Mouse (Mus musculus) midbrain, postnatal 0 days (tissue): Measurements from ENCODE around the gene Itgal. TPM values are rescaled to one million over a fixed set of nuclear protein-coding genes. Genes with fewer than 3 reads are reported as not detected.

Source experiments
- ATAC-seq: fragments of 200-750 bp; cut with Nextera tagmentation; 2 replicates; pipeline ENCODE4 v1.8.0; 2017; ENCODE audit warnings: moderate number of reproducible peaks, mild to moderate bottlenecking, moderate TSS enrichment, moderate library complexity; ENCODE audit not compliant: low FRiP score
- DNase-seq: peaks from one replicate; pipeline ENCODE4 v3.0.0-alpha.2; 2015; ENCODE audit warnings: low spot score
- H3K27ac ChIP-seq: fragments of 300-500 bp; sonication (generic); 2 replicates; pipeline ENCODE4 v1.5.1; 2014; ENCODE audit warnings: low read depth, mild to moderate bottlenecking, low read length, mixed read lengths
- H3K27me3 ChIP-seq: fragments of 300-500 bp; sonication (generic); 2 replicates; pipeline ENCODE4 v1.6.1; 2014; ENCODE audit warnings: low read length, control low read depth, mixed read lengths; ENCODE audit not compliant: insufficient read depth
- H3K36me3 ChIP-seq: fragments of 300-500 bp; sonication (generic); 2 replicates; pipeline ENCODE4 v1.6.1; 2014; ENCODE audit warnings: low read length, control low read depth, mixed read lengths; ENCODE audit not compliant: insufficient read depth
- H3K4me1 ChIP-seq: fragments of 300-500 bp; sonication (generic); 2 replicates; pipeline ENCODE4 v1.6.1; 2014; ENCODE audit warnings: mild to moderate bottlenecking, control low read depth, antibody characterized with exemption, low read length, mixed read lengths; ENCODE audit not compliant: insufficient read depth
- H3K4me2 ChIP-seq: fragments of 300-500 bp; sonication (generic); 2 replicates; pipeline ENCODE4 v1.6.1; 2014; ENCODE audit warnings: low read depth, mild to moderate bottlenecking, low read length, mixed read lengths; ENCODE audit not compliant: poor library complexity, severe bottlenecking
- H3K4me3 ChIP-seq: fragments of 300-500 bp; sonication (generic); 2 replicates; pipeline ENCODE4 v1.5.1; 2014; ENCODE audit warnings: low read depth, mild to moderate bottlenecking, low read length, moderate library complexity
- H3K9ac ChIP-seq: fragments of 300-500 bp; sonication (generic); replicated peaks from 2 replicates; pipeline ENCODE4 v1.6.1; 2014; ENCODE audit warnings: mild to moderate bottlenecking, low read length, moderate library complexity, mixed read lengths; ENCODE audit not compliant: poor library complexity, severe bottlenecking
- H3K9me3 ChIP-seq: fragments of 300-500 bp; sonication (generic); 2 replicates; pipeline ENCODE4 v1.6.1; 2016; ENCODE audit warnings: low read length, control low read depth
- CTCF ChIP-seq: IDR thresholded peaks from 2 replicates; pipeline ENCODE4 v1.5.1; 2016; ENCODE audit warnings: antibody characterized with exemption, mild to moderate bottlenecking
- WGBS: fragments of 180-500 bp; shearing (Covaris S2); extraction: QIAGEN DNeasy Blood & Tissue Kit; methylation state at CpG from one replicate; pipeline ENCODE4 v1.1.7; 2014; 5-methylcytosine and 5-hydroxymethylcytosine counted together
- polyA plus RNA-seq: library from polyadenylated mRNA; unstranded; fragments of >200 nt; fragmentation: Nextera tagmentation; extraction: Ambion mirVana; gene quantifications from 2 replicates; pipeline ENCODE4 v1.2.1, GENCODE M21; 2015
- total RNA-seq: library from RNA; depleted of rRNA; stranded (reverse); fragments of >200 nt; gene quantifications from 2 replicates; pipeline ENCODE4 v1.2.3, GENCODE M21; 2014

The Itgal gene
- total and polyA plus RNA-seq, 2 experiments from 2014 or later = 0.22 to 0.49 TPM

DNA sequence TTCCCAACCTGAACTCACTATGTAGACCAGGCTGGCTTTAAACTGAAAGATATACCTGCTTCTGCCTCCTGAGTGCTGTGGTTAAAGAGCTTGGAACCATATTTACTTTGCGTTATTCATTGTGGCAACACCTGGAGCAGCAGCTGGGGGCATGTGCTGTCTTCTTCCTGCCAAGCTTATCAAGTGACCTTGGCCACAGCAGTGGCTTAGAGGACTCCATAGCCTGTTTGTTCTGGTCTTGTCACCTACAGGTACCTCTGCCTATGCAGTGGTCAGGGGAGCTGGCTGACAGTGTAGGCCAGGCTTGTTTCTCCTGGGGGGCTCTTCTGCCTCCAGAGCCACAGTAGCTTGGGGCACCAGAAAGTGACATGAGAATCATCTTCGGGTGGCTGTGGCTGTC lies 12.4 kb downstream of the Itgal start:
- H3K4me1 ChIP-seq = no peaks in the 10 kb centered on the region
- no peaks in the 10 kb centered on the region for H3K36me3 ChIP-seq
- no peak overlapping the region for H3K4me3 ChIP-seq
- ATAC-seq (no peak), DNase-seq (no peak)
- H3K27me3 ChIP-seq = no peaks in the 10 kb centered on the region
- WGBS = 80% methylated on average over 2 of the region's 2 CpGs
- H3K4me2 ChIP-seq = no peak overlapping the region
- no peaks in the 10 kb centered on the region for H3K9me3 ChIP-seq
- TF ChIP-seq CTCF = no peak
- H3K27ac ChIP-seq = no peak overlapping the region
- H3K9ac ChIP-seq = no peak overlapping the region

DNA sequence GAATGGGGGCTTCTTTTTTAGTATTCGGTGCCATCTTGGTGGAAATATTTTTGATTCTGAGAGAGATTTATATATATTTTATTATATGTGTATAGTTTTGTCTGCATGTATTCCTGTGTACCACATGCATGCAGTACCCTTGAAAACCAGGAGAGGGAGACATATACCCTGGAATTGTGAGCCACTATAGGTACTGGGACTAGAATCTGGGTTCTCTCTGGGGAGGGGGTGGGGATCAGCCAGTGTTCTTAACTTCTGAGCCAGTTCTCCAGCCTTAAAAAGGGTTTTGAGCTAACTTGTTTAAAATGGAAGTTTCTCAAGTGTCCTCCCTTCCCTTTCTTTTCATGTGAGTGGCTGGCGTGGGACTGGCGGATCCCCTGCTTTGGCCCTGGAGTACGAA lies 12.8 kb downstream of the Itgal start:
- Histone ChIP-seq H3K36me3 (no peaks in the 10 kb centered on the region), H3K4me2 (no peak overlapping the region), H3K4me3 (no peak overlapping the region), H3K4me1 (no peaks in the 10 kb centered on the region), H3K9ac (no peak overlapping the region), H3K9me3 (no peaks in the 10 kb centered on the region), H3K27me3 (no peaks in the 10 kb centered on the region), H3K27ac (no peak overlapping the region)
- TF ChIP-seq CTCF = peak; percentile 83
- DNase-seq (peak; percentile 78), ATAC-seq (no peak)
- WGBS = 55% methylated on average over 4 of the region's 4 CpGs

DNA sequence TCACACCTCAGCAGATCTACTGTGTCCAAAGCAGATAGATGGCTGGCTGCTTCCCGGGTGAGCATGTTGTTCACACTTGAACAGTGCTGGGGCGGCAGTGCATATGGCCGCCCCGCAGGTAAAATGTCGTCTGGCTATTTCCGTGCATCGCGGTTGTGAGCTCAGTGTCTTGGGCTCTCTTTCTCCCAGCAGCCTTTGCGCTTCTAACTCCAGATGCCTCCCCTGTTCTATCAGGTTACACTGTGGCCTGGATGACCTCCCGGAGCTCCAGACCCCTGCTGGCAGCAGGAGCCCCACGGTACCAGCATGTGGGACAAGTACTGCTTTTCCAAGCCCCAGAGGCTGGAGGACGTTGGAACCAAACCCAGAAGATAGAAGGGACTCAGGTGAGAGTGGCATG lies 13.9 kb downstream of the Itgal start:
- Histone ChIP-seq H3K9ac (no peak overlapping the region), H3K27me3 (0 out of 2 replicates have a peak, but pooled peaks cover 3% of the 10 kb centered on the region), H3K4me1 (no peaks in the 10 kb centered on the region), H3K9me3 (no peaks in the 10 kb centered on the region), H3K27ac (no peak overlapping the region), H3K4me3 (no peak overlapping the region), H3K36me3 (no peaks in the 10 kb centered on the region), H3K4me2 (no peak overlapping the region)
- no peak for TF ChIP-seq CTCF
- WGBS = 74% methylated on average over 12 of the region's 12 CpGs
- DNase-seq (no peak), ATAC-seq (no peak)

DNA sequence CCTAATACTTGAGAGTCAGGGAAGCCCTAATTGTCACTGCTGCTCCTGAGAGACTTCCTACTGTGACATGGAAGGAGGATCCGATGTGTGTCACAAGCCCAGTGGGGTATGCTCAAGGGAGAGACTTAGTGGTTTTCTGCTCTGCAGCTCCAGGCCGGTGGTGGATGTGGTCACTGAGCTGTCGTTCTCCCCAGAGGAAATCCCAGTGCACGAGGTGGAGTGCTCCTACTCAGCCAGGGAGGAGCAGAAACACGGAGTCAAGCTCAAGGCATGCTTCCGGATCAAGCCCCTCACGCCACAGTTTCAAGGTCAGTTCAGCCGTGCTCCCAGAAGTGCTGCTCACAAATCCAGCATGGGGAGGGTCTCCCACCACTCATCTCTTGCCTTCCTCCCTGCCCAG lies 17.9 kb downstream of the Itgal start:
- ATAC-seq = no peak
- Histone ChIP-seq H3K4me2 (no peak overlapping the region), H3K9ac (no peak overlapping the region), H3K9me3 (no peaks in the 10 kb centered on the region), H3K4me3 (no peak overlapping the region), H3K27ac (no peak overlapping the region), H3K4me1 (no peaks in the 10 kb centered on the region), H3K36me3 (no peaks in the 10 kb centered on the region), H3K27me3 (0 out of 2 replicates have a peak, but pooled peaks cover 3% of the 10 kb centered on the region)
- 28% methylated on average over 8 of the region's 8 CpGs for WGBS
- no peak for TF ChIP-seq CTCF
- no peak for DNase-seq

DNA sequence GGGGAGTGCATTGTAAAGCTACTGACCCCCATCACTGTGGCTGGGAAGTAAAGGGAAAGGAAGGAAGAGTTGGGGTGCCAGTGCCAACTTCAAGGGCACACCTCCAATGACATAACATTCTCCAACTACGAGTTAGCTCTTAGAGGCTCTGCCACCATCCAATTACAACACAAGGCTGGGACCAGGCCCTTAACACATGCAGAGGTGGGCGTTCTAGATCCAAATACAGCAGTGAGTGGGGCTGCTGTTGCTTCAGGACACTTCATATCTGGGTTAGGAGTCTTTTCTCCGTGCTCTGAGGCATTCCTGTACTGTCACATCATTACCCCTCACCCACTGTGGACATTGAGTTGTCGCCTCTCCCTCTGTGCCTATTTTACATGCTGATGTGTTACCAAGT lies 25.0 kb downstream of the Itgal start:
- TF ChIP-seq CTCF = no peak
- Histone ChIP-seq H3K36me3 (no peaks in the 10 kb centered on the region), H3K4me3 (no peak overlapping the region), H3K4me2 (no peak overlapping the region), H3K4me1 (no peaks in the 10 kb centered on the region), H3K27ac (no peak overlapping the region), H3K9me3 (no peaks in the 10 kb centered on the region), H3K9ac (no peak overlapping the region), H3K27me3 (no peaks in the 10 kb centered on the region)
- ATAC-seq = no peak
- no peak for DNase-seq
- 76% methylated on average over 4 of the region's 4 CpGs for WGBS

DNA sequence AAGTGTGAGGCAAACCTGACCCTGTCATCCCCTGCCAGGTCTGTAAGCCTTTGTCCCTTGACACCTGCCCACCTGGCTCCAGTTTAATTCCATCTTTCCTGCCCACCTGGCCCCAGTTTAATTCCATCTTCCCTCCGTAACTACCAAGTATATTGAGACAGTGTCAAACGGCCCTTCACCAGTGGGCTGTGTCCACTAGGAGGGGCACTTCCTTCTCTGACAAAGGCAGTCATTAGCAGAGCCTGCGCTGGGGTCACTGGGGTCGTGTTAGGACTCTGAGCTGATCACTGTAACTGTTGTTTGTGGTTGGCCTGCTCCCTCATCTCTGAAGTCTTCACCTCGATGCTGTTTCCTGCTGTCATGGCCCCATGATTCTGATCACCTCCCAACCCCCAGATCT lies 26.0 kb downstream of the Itgal start:
- H3K4me1 ChIP-seq = no peaks in the 10 kb centered on the region
- 43% methylated on average over 5 of the region's 5 CpGs for WGBS
- DNase-seq = no peak

More for the DNA sequence above, 26.0 kb downstream of the Itgal start:
- H3K4me2 ChIP-seq = no peak overlapping the region
- H3K4me3 ChIP-seq = no peak overlapping the region
- no peak overlapping the region for H3K27ac ChIP-seq
- TF ChIP-seq CTCF = peak; percentile 33; the same call in 1 of the 2 replicates
- no peak overlapping the region for H3K9ac ChIP-seq
- no peaks in the 10 kb centered on the region for H3K9me3 ChIP-seq
- ATAC-seq = no peak
- H3K36me3 ChIP-seq = no peaks in the 10 kb centered on the region
- H3K27me3 ChIP-seq = no peaks in the 10 kb centered on the region
